Comparison of ENCODE assay signal across 13 mouse cellular contexts in the genomic region with DNA sequence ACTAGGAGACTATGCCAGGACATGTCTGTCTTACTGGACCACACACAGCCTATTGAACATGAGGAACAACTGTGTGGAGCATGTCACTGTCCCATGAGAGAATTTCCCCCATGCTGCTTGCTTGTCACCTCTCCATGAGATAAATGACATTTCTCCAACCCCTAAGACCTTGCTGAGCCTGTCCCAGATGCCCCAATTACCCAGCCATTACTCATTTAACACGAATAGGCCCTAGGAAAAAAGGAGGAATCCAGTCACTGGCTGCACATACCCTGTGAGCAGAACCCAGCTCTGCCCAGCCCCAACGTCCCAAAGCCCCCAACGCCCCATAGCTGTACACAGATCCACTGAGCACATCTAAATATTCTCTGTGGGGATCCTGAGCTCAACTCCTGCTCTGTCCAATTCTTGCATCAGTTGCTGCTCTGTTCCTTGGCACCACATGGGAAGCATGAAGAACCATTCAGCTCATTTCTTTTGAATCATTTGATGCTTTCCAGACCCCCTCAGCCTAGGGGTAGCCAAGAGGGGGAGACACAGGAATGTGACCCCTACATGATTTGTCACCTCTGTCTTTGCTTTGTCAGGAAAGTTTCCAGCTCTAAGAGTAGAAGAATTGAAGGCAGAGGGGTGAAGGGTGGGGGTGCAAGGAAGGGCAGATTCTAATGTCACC. TPM values are rescaled to one million over a fixed set of nuclear protein-coding genes. Genes with fewer than 3 reads are reported as not detected.
DNase-seq lines count a peak whose midpoint lies in the region; ATAC-seq lines count a peak whose summit lies in the region.
"Had no signal": no experiment of that assay in that cellular context is flagged by ENCODE, and none has a peak within 500 bp of the region (broad histone marks: within the 10 kb centered on the region; RNA-seq: fewer than 3 reads in every experiment).

No protein-coding gene starts in this region.

- ATAC-seq in embryonic facial prominence, embryonic 11.5 days (replicated peaks; ENCODE audit: insufficient number of reproducible peaks, low FRiP score, low TSS enrichment, low read depth), result no peak
- ATAC-seq in liver, embryonic 12.5 days, result no peak
- ATAC-seq: midbrain, embryonic 16.5 days had no signal

- no peak overlapping the region for H3K4me3 ChIP-seq in embryonic facial prominence, embryonic 11.5 days (ENCODE audit: low read depth, low read length)
- no peak overlapping the region for H3K4me3 ChIP-seq in liver, embryonic 12.5 days

- H3K27me3 ChIP-seq in embryonic facial prominence, embryonic 11.5 days (ENCODE audit: control insufficient read depth, insufficient read depth, low read length), result no peaks in the 10 kb centered on the region
- no peaks in the 10 kb centered on the region for H3K27me3 ChIP-seq in liver, embryonic 12.5 days (replicated peaks)

- no peak overlapping the region for H3K4me2 ChIP-seq in embryonic facial prominence, embryonic 11.5 days (ENCODE audit: low read depth, low read length)
- H3K4me2 ChIP-seq in liver, embryonic 12.5 days, result no peak overlapping the region

- H3K36me3 ChIP-seq in embryonic facial prominence, embryonic 11.5 days (replicated peaks; ENCODE audit: control insufficient read depth, insufficient read depth, low read depth, low read length), result no peaks in the 10 kb centered on the region
- H3K36me3 ChIP-seq in liver, embryonic 12.5 days, result no peaks in the 10 kb centered on the region

- no peaks in the 10 kb centered on the region for H3K4me1 ChIP-seq in embryonic facial prominence, embryonic 11.5 days (ENCODE audit: control insufficient read depth, insufficient read depth, low read length)
- no peaks in the 10 kb centered on the region for H3K4me1 ChIP-seq in liver, embryonic 12.5 days

- 50% methylated on average over 3 of the region's 3 CpGs for WGBS in embryonic facial prominence, embryonic 11.5 days
- WGBS in liver, embryonic 12.5 days (ENCODE audit: insufficient replicate concordance), result 59% methylated on average over 3 of the region's 3 CpGs

- no peak overlapping the region for H3K27ac ChIP-seq in embryonic facial prominence, embryonic 11.5 days (replicated peaks; ENCODE audit: low read depth, low read length)
- 0 out of 2 replicates have a peak overlapping the region, but pooled peaks have one; percentile 20 for H3K27ac ChIP-seq in liver, embryonic 12.5 days
- H3K27ac ChIP-seq: liver, embryonic 14.5 days had no signal

- DNase-seq in heart, adult 11 months, result peak; percentile 90
- DNase-seq in heart, adult 18-20 months, result no peak
- peak; percentile 15 for DNase-seq in kidney, adult 9 months
- DNase-seq in kidney, postnatal 36 days, result no peak
- peak; percentile 41 for DNase-seq in embryonic facial prominence, embryonic 11.5 days (ENCODE audit: low spot score)
- DNase-seq in adrenal gland, adult 2 months, result no peak
- DNase-seq in layer of hippocampus, adult 11-12 months (ENCODE audit: low spot score), result no peak
- DNase-seq: cerebellum, adult 9-10 months; heart, postnatal 36 days; thymus, adult 2 months had no signal

- no peaks in the 10 kb centered on the region for H3K9me3 ChIP-seq in embryonic facial prominence, embryonic 11.5 days (replicated peaks; ENCODE audit: control insufficient read depth, low read length)
- no peaks in the 10 kb centered on the region for H3K9me3 ChIP-seq in liver, embryonic 12.5 days (replicated peaks)

- no peak overlapping the region for H3K9ac ChIP-seq in embryonic facial prominence, embryonic 11.5 days (replicated peaks; ENCODE audit: low read length)
- no peak overlapping the region for H3K9ac ChIP-seq in liver, embryonic 12.5 days
- H3K9ac ChIP-seq: liver, embryonic 14.5 days had no signal

RNA-seq across cellular contexts. Expression of gene Lclat1, which starts 47.4 kb away (rescaled TPM):
- total RNA-seq in heart, adult 18-20 months (2021), result 10 to 100 TPM; 97.3 to 97.5 TPM
- 18.6 and 19.3 TPM in 2 replicates for polyA plus RNA-seq in embryonic facial prominence, embryonic 11.5 days (2014; fragmentation: Nextera tagmentation; extraction: Ambion mirVana)
- 4.5 and 4.8 TPM in 2 replicates for polyA plus RNA-seq in liver, embryonic 12.5 days (2016; fragmentation: Nextera tagmentation; extraction: Ambion mirVana)
- total RNA-seq in adrenal gland, adult 2 months (2021), result 10 to 100 TPM; 40.8 to 42.6 TPM
- 2.0 and 4.6 TPM in 2 replicates for polyA plus RNA-seq in adrenal gland, adult 2 months (2012; rRNA removed)

Comparison
In these comparisons a context has a peak if more than half of its experiments do, and no peak if none do; other contexts are left out.
1. DNase-seq: peak in heart, adult 11 months (single experiment), kidney, adult 9 months (single experiment) and embryonic facial prominence, embryonic 11.5 days (single experiment); none in heart, adult 18-20 months (0 of 2), kidney, postnatal 36 days (0 of 2), adrenal gland, adult 2 months (single experiment) and layer of hippocampus, adult 11-12 months (single experiment).